Comparison of ENCODE assay signal across 18 mouse cellular contexts in genomic region chr17:17452617-17453016, GRCm38 (mm10). TPM values are rescaled to one million over a fixed set of nuclear protein-coding genes. Genes with fewer than 3 reads are reported as not detected.
"Had no signal": no experiment of that assay in that cellular context is flagged by ENCODE, and none has a peak within 500 bp of the region (broad histone marks: within the 10 kb centered on the region; RNA-seq: fewer than 3 reads in every experiment).

No protein-coding gene starts in this region.

- H3K9ac ChIP-seq: neural tube, embryonic 13.5 days; neural tube, embryonic 15.5 days; stomach, embryonic 15.5 days had no signal

- H3K36me3 ChIP-seq: neural tube, embryonic 13.5 days; neural tube, embryonic 15.5 days; stomach, embryonic 15.5 days had no signal

- H3K4me2 ChIP-seq: neural tube, embryonic 13.5 days; neural tube, embryonic 15.5 days; stomach, embryonic 15.5 days had no signal

- H3K27me3 ChIP-seq: neural tube, embryonic 13.5 days; neural tube, embryonic 15.5 days; stomach, embryonic 15.5 days had no signal

- H3K4me3 ChIP-seq: neural tube, embryonic 13.5 days; neural tube, embryonic 15.5 days; stomach, embryonic 15.5 days had no signal

- H3K27ac ChIP-seq: neural tube, embryonic 13.5 days; neural tube, embryonic 15.5 days; stomach, embryonic 15.5 days; stomach, postnatal 0 days had no signal

- H3K9me3 ChIP-seq: neural tube, embryonic 13.5 days; neural tube, embryonic 15.5 days; stomach, embryonic 15.5 days had no signal

- DNase-seq: retina, postnatal 1 day; right cerebral cortex, adult 18-20 months; right cerebral cortex, postnatal 14 days; right cerebral cortex, postnatal 25 days; right cerebral cortex, postnatal 4 days; spleen, adult 18-20 months; thymus, adult 18-20 months; thymus, adult 2 months; thymus, postnatal 14 days; thymus, postnatal 25 days; thymus, postnatal 36 days; thymus, postnatal 4 days had no signal

RNA-seq across cellular contexts. Expression of gene Lix1, which starts 50.1 kb away (rescaled TPM):
- total RNA-seq: neutrophil, adult 5-6 weeks had no signal
- polyA plus RNA-seq: small intestine, adult 2 months had no signal
